Mouse (Mus musculus) hindbrain, embryonic 13.5 days (tissue): ENCODE results near the gene Gprc5d. TPM values are rescaled to one million over a fixed set of nuclear protein-coding genes. Genes with fewer than 3 reads are reported as not detected.

ENCODE experiments used
- ATAC-seq: fragments of 200-750 bp; cut with Nextera tagmentation; 2 replicates; pipeline ENCODE4 v1.8.0; 2017; ENCODE audit warnings: moderate TSS enrichment; ENCODE audit not compliant: low FRiP score
- H3K27ac ChIP-seq: fragments of 300-500 bp; sonication (generic); 2 replicates; pipeline ENCODE4 v1.5.1; 2015; ENCODE audit warnings: inconsistent platforms, mild to moderate bottlenecking, moderate library complexity
- H3K27me3 ChIP-seq: fragments of 300-500 bp; sonication (generic); 2 replicates; pipeline ENCODE4 v1.6.1; 2015; ENCODE audit warnings: mild to moderate bottlenecking, inconsistent platforms
- H3K36me3 ChIP-seq: fragments of 300-500 bp; sonication (generic); 2 replicates; pipeline ENCODE4 v1.6.1; 2015; ENCODE audit warnings: mild to moderate bottlenecking, inconsistent platforms
- H3K4me1 ChIP-seq: fragments of 300-500 bp; sonication (generic); replicated peaks from 2 replicates; pipeline ENCODE4 v1.6.1; 2015; ENCODE audit warnings: inconsistent platforms
- H3K4me2 ChIP-seq: fragments of 300-500 bp; sonication (generic); 2 replicates; pipeline ENCODE4 v1.6.1; 2015; ENCODE audit warnings: inconsistent platforms, mild to moderate bottlenecking, moderate library complexity
- H3K4me3 ChIP-seq: fragments of 300-500 bp; sonication (generic); 2 replicates; pipeline ENCODE4 v1.5.1; 2015; ENCODE audit warnings: mild to moderate bottlenecking, inconsistent platforms
- H3K9ac ChIP-seq: fragments of 300-500 bp; sonication (generic); 2 replicates; pipeline ENCODE4 v1.6.1; 2015; ENCODE audit warnings: mild to moderate bottlenecking, inconsistent platforms
- H3K9me3 ChIP-seq: fragments of 300-500 bp; sonication (generic); 2 replicates; pipeline ENCODE4 v1.6.1; 2016; ENCODE audit warnings: inconsistent platforms
- WGBS: fragments of 180-500 bp; shearing (Covaris S2); methylation state at CpG from one replicate; pipeline ENCODE4 v1.1.7; 2015; 5-methylcytosine and 5-hydroxymethylcytosine counted together
- polyA plus RNA-seq: library from polyadenylated mRNA; unstranded; fragments of >200 nt; fragmentation: Nextera tagmentation; extraction: Ambion mirVana; gene quantifications from 2 replicates; pipeline ENCODE4 v1.2.1, GENCODE M21; 2015

Gprc5d gene
- polyA plus RNA-seq, 1 experiment from 2014 or later, result not detected

DNA sequence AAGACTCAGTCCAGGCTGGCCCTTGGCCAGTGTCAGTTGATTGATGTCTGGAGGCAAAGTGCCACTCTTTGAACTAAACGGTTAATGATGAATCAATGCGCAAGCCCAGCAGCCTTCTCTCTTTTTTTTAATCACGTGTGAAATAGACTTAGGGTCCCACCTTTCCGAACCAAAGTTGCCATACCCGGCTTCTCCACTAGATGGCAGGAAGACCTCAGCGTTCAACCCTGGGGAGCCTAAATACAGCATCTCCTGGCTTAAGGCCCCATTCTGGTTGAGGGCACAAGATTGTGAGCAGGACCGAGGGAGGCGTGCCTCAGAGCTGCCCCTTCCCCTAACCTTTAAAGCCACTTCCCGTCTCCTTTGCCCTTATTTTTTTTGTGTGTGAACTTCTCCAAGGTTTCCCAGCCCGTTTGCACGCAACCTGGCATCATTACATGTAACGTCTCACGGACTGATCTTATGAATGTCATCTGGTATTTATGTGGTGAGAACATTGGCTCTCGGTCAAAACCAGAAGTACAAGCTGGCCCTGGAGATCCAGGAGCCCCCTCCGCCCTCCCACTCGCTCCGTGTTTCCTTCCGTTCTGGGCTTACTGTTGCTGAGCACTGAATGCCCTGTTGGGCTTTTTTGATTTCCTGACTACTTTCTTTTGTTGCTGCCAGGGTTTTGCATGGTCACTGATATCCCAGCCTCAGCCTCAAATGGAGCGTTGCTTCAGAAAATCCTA is 30.2 kb downstream of the Gprc5d start:
- no peak overlapping the region for H3K4me3 ChIP-seq
- peaks cover 6% of the 10 kb centered on the region; the same call in 1 of the 2 replicates for H3K27me3 ChIP-seq
- H3K36me3 ChIP-seq, result no peaks in the 10 kb centered on the region
- peaks cover 7% of the 10 kb centered on the region for H3K4me1 ChIP-seq
- H3K4me2 ChIP-seq, result peak overlapping the region; percentile 32
- no peak overlapping the region for H3K27ac ChIP-seq
- H3K9me3 ChIP-seq, result no peaks in the 10 kb centered on the region
- peak; percentile 82 for ATAC-seq
- peak overlapping the region; percentile 49; the same call in 1 of the 2 replicates for H3K9ac ChIP-seq
- WGBS, result 28% methylated on average over 19 of the region's 19 CpGs

DNA sequence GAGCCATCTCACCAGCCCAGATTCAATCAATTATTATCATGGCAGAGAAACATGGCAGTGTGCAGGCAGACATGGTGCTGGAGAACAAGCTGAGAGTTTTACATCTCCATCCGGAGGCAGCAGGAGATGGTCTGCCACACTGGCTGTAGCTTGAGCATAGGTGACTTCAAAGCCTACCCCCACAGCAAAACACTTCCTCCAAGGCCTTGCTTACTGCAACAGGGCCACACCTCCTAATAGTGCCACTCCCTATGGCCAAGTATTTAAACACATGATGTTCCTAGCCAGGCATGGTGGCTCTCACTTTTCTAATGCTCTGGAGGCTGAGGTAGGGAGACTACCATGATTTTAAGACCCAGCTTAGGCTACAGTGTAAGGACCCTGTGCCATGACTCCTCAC is 32.4 kb downstream of the Gprc5d start:
- Histone ChIP-seq H3K36me3 (no peaks in the 10 kb centered on the region), H3K9me3 (no peaks in the 10 kb centered on the region), H3K4me2 (no peak overlapping the region), H3K27ac (no peak overlapping the region), H3K27me3 (peaks cover 6% of the 10 kb centered on the region; the same call in 1 of the 2 replicates), H3K4me1 (peaks cover 7% of the 10 kb centered on the region), H3K9ac (no peak overlapping the region), H3K4me3 (no peak overlapping the region)
- WGBS, result 86% methylated on average over 1 of the region's 1 CpGs
- ATAC-seq, result no peak

DNA sequence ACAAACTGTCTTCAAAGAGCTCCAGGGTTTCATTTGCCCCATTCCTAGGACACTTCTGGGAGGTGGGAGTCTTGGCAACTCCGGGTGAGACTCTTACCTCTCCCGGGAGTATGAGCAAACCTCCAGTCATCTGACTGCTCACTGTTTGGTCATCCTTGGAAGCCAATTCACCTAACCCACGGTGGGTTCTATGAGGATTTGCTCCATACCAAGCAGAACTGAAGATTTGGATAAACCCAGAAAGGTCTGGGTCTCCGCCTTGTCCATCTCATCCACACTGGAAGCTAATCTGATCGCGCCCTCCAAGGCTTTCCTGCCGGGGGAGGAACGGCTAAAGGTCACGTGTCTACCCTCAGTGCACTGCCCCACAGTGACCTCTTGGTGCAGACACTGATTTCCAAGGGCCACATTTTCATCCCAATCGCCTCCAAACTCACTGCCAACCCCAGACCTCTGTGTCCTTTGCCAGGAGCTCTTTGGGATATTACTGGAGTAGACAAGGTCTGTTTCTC is 34.0 kb downstream of the Gprc5d start:
- 76% methylated on average over 10 of the region's 10 CpGs for WGBS
- H3K27me3 ChIP-seq, result 0 out of 2 replicates have a peak, but pooled peaks cover 2% of the 10 kb centered on the region
- H3K4me3 ChIP-seq, result no peak overlapping the region
- no peak overlapping the region for H3K4me2 ChIP-seq
- no peak overlapping the region for H3K9ac ChIP-seq
- no peak overlapping the region for H3K27ac ChIP-seq
- ATAC-seq, result no peak
- H3K4me1 ChIP-seq, result peaks cover 7% of the 10 kb centered on the region
- H3K36me3 ChIP-seq, result no peaks in the 10 kb centered on the region
- no peaks in the 10 kb centered on the region for H3K9me3 ChIP-seq

DNA sequence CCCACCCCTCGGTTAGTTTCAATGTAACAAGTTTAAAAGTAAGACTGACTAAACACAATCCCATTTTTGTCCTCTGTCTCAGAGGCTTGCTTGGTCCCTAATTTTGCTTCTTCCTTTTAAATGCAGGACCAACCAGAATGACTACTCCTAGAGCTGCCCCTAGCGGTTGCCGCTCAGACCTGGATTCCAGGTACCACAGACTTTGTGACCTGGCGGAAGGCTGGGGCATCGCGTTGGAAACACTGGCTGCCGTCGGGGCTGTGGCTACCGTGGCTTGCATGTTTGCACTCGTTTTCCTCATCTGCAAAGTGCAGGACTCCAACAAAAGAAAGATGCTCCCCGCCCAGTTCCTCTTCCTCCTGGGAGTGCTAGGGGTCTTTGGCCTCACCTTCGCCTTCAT is 39.7 kb downstream of the Gprc5d start:
- Histone ChIP-seq H3K4me3 (no peak overlapping the region), H3K9ac (no peak overlapping the region), H3K4me2 (no peak overlapping the region), H3K36me3 (no peaks in the 10 kb centered on the region), H3K4me1 (no peaks in the 10 kb centered on the region), H3K9me3 (no peaks in the 10 kb centered on the region), H3K27me3 (no peaks in the 10 kb centered on the region), H3K27ac (no peak overlapping the region)
- no peak for ATAC-seq
- 49% methylated on average over 12 of the region's 12 CpGs for WGBS

DNA sequence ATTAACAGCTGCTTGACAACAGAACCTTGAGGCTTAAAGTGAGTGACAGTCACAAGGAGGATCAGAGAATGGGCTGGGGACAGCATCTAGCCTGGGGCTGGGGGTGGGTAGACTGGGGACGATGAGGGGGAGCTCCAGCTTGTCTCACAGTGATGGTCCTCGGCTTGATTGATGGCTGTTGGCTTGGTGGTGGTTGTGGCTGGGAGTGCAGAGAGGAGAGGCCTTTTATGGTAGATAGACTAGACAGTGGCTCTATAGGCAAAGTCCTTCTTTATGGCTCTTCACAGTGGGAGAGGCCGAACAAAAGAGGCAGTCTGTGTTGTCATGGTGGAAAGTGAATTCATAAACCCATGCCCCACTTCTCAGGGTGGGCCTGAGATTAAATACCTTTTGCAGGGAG is 41.9 kb downstream of the Gprc5d start:
- H3K9me3 ChIP-seq, result no peaks in the 10 kb centered on the region
- no peak for ATAC-seq
- H3K27ac ChIP-seq, result no peak overlapping the region
- no peaks in the 10 kb centered on the region for H3K27me3 ChIP-seq
- H3K36me3 ChIP-seq, result no peaks in the 10 kb centered on the region
- no peak overlapping the region for H3K9ac ChIP-seq
- H3K4me2 ChIP-seq, result no peak overlapping the region
- 29% methylated on average over 3 of the region's 3 CpGs for WGBS
- H3K4me1 ChIP-seq, result no peaks in the 10 kb centered on the region
- H3K4me3 ChIP-seq, result no peak overlapping the region

DNA sequence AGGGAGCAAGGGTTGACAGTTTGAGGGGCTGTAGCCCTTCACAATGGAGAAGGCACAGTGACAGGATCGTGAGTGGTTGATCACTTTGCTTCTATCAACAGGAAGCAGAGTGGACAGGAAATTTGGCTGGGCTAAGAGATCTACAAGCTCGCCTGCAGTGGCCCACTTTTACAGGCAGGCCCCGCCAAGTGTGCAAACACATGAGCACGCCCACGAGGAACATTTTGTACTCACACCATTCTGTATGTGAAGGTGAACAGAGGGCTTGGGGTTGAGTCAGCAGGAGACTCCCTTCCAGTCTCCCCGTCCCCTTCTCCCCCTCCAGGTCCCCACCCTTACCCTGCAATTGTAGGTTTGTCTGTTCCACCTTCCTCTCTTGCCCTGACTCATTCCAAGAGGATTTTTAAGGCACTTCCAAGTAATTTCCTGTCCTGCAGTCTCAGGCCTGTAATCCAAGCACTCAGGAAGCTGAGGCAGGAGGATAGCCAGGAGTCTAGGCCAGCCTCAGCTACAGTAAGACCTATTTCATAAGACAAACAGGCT is 43.6 kb downstream of the Gprc5d start:
- H3K27ac ChIP-seq, result no peak overlapping the region
- H3K36me3 ChIP-seq, result no peaks in the 10 kb centered on the region
- 89% methylated on average over 6 of the region's 6 CpGs for WGBS
- H3K9ac ChIP-seq, result no peak overlapping the region
- H3K4me3 ChIP-seq, result no peak overlapping the region
- no peaks in the 10 kb centered on the region for H3K9me3 ChIP-seq
- no peak for ATAC-seq
- H3K4me2 ChIP-seq, result no peak overlapping the region
- H3K27me3 ChIP-seq, result no peaks in the 10 kb centered on the region
- H3K4me1 ChIP-seq, result no peaks in the 10 kb centered on the region

DNA sequence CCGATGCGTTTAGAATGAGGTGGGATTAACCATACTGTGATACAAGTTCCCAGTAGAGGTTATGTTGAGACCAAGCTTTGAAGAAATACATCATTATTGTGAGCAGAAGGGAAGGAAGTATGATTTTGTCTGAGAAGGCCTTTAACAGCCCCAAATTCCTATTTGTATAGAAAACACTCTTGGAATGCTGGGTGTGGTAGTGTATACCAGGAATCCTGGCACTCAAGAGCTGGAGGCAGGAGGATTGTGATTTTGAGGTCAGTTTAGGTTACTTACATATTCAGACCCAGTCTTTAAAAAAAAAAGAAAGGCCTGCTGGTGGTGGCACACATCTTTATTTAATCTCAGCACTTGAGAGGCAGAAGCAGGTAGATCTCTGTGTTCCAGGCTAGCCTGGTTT is 47.7 kb downstream of the Gprc5d start:
- no peaks in the 10 kb centered on the region for H3K9me3 ChIP-seq
- no peak overlapping the region for H3K4me2 ChIP-seq
- H3K4me1 ChIP-seq, result peaks cover 9% of the 10 kb centered on the region
- 68% methylated on average over 2 of the region's 2 CpGs for WGBS
- peaks cover 25% of the 10 kb centered on the region for H3K27me3 ChIP-seq
- H3K4me3 ChIP-seq, result no peak overlapping the region
- no peaks in the 10 kb centered on the region for H3K36me3 ChIP-seq
- H3K27ac ChIP-seq, result no peak overlapping the region
- H3K9ac ChIP-seq, result no peak overlapping the region
- no peak for ATAC-seq

DNA sequence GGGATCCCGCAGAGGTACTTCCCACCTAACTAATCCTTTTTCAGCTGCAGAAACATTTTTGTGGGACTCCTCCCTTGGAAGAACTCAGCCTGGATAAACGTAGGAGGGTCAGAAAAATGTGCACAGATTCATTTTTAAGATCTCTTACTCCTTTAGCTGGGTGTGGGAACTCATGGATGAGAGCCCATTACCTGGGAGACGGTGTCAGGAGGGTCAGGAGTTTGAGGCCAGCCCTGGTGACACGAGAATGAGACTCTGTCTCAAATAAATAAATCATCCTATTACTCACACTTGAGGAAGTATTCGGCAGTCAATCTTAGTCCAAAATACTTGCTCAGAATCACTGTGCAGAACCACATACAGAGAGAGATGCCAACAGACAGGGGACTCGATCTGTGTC is 48.2 kb downstream of the Gprc5d start:
- no peak overlapping the region for H3K4me2 ChIP-seq

DNA sequence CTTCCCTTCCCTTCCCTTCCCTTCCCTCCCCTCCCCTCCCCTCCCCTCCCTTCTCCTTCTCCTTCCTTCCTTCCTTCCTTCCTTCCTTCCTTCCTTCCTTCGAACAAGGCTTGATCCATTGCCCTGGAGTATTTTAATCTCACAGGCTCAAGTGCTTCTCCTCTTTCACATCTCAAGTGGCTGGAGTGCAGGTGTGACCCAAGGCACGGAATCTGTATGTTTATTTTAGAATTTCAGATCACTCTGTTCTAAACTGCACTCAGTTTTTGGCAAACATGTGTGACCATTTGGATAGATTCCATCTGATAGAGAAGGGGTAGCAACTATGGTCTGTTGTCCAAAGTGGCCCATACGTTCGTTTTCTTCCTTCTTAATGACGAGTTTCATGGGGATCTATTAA is 49.9 kb downstream of the Gprc5d start:
- 92% methylated on average over 5 of the region's 5 CpGs for WGBS
- no peak overlapping the region for H3K4me3 ChIP-seq

More for the DNA sequence above, 48.2 kb downstream of the Gprc5d start:
- Histone ChIP-seq H3K36me3 (no peaks in the 10 kb centered on the region), H3K27me3 (peaks cover 30% of the 10 kb centered on the region), H3K9me3 (no peaks in the 10 kb centered on the region), H3K27ac (no peak overlapping the region), H3K4me3 (no peak overlapping the region), H3K4me1 (peaks cover 13% of the 10 kb centered on the region), H3K9ac (no peak overlapping the region)
- WGBS, result 53% methylated on average over 6 of the region's 6 CpGs
- no peak for ATAC-seq

DNA sequence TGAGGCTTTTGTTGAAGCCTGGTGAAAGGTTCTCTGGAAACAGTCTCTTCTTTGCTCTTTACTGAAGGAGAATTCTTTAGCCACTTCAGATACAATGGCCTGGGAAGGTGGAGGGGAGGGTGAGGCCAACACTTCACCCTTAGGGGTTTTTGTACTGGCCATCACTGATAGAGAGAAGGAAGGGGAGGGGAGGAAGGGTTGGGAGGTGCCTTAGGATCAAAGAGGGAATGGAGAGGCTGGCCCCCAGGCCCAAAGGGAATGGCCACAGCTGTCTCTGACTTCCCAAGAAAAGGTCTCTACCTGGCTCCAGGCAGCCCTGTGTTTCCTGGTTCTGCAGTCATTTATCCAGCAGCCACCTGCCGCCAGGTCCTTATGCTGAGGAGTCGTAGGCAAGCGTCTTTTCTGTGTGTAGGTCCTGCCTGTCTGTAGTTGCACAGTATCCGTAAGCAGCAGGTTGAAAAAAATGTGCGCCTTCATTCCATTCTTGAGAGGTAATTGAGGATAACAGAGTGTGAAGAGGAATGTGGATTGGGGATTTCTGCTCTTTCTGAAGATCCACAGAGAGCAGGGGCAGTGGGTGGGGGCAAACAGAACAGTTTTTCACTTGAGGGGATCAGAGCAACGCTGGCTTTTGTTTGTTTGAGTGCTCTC is 51.2 kb downstream of the Gprc5d start:
- Histone ChIP-seq H3K4me1 (peaks cover 13% of the 10 kb centered on the region), H3K36me3 (no peaks in the 10 kb centered on the region), H3K27me3 (peaks cover 44% of the 10 kb centered on the region), H3K4me2 (no peak overlapping the region), H3K27ac (no peak overlapping the region), H3K9me3 (no peaks in the 10 kb centered on the region), H3K4me3 (no peak overlapping the region), H3K9ac (no peak overlapping the region)
- 23% methylated on average over 6 of the region's 6 CpGs for WGBS
- no peak for ATAC-seq

More for the DNA sequence above, 49.9 kb downstream of the Gprc5d start:
- Histone ChIP-seq H3K4me1 (peaks cover 13% of the 10 kb centered on the region), H3K36me3 (no peaks in the 10 kb centered on the region), H3K4me2 (no peak overlapping the region), H3K27me3 (peaks cover 44% of the 10 kb centered on the region), H3K9ac (no peak overlapping the region), H3K9me3 (no peaks in the 10 kb centered on the region), H3K27ac (no peak overlapping the region)
- ATAC-seq, result no peak

DNA sequence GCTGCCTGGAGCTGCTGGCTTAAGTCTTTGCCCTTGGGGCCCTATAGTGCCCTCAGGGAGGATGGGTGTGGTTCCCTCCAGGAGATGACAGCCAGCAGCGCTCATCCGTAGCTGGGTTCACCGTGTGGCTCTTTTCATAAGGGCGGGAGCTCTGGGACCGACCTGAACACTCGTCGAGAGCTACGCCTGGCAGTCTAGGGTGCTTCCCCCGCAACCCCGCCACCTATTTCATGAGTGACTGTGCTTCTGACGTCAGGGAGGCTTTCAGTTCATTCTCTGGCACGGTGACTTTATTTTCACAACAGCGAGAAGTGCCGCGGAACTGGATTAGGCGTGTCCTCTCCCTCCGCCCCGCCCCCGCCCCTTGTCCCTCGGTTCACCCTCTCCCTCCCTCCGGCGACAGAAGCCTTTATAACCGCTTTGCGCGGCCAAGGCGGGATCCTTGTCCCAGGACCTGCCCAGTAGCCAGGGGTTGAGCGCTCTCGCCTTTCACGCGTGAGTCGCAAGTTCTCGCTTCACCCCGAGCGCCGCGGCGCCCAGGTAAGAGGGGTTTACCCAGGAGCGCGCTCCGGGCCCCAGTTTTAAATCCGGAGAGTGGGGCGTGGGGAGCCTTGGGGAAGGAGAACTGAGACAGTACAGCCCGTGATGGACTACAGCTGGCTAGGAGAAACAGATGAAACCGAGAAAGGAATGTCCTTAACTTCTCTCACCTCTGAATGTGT is 52.7 kb downstream of the Gprc5d start, which contains the start of gene Gprc5a:
Gprc5a (plus strand) TSS at position 416 of the 722 bp plus-strand sequence.
- 1% methylated on average over 44 of the region's 44 CpGs for WGBS
- H3K9ac ChIP-seq, result peak within 1 kb of the TSS; percentile 65

DNA sequence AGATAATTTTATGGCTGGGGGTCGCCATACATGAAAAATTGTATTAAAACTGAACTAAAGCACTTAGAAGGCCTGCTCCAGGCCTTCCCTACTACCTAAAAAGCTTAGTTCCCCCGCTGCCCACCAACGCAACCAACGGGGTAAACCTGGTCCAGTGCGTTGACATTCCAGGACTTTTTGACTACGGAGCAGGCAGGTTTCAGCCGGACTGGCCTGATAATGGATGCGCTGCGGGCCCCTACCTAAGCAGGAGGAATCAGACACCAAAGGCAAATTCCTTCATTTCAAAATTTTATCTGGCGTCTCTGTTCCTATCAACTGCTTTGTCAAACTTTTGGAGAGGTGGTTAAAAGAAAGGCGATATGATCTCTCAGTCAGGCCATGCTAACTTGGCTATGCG is 53.5 kb downstream of the Gprc5d start:
- H3K4me2 ChIP-seq, result peak overlapping the region; percentile 70; the same call in 1 of the 2 replicates
- no peak overlapping the region for H3K4me3 ChIP-seq
- H3K4me1 ChIP-seq, result peaks cover 13% of the 10 kb centered on the region
- ATAC-seq, result no peak
- H3K9ac ChIP-seq, result no peak overlapping the region
- H3K36me3 ChIP-seq, result no peaks in the 10 kb centered on the region
- H3K9me3 ChIP-seq, result no peaks in the 10 kb centered on the region
- 68% methylated on average over 12 of the region's 12 CpGs for WGBS
- peaks cover 44% of the 10 kb centered on the region for H3K27me3 ChIP-seq
- no peak overlapping the region for H3K27ac ChIP-seq

More for the DNA sequence above, 52.7 kb downstream of the Gprc5d start, which contains the start of gene Gprc5a:
- H3K27me3 ChIP-seq, result peaks cover 44% of the 10 kb centered on the region
- peak within 1 kb of the TSS; percentile 43 for H3K4me3 ChIP-seq
- H3K9me3 ChIP-seq, result no peaks in the 10 kb centered on the region
- peak within 1 kb of the TSS; percentile 70 for H3K4me2 ChIP-seq
- H3K4me1 ChIP-seq, result peaks cover 13% of the 10 kb centered on the region
- 0 out of 2 replicates have a peak, but pooled peaks have one; percentile 59 for ATAC-seq
- H3K27ac ChIP-seq, result no peak within 1 kb of the TSS
- H3K36me3 ChIP-seq, result no peaks in the 10 kb centered on the region
